Mouse (Mus musculus) CH12.LX (cell line): ENCODE data around the gene Copa. TPM values are rescaled to one million over a fixed set of nuclear protein-coding genes. Genes with fewer than 3 reads are reported as not detected.

Experiments used
- DNase-seq: peaks from one replicate; pipeline ENCODE4 v3.0.0-alpha.2; 2013; ENCODE audit errors: extremely low read depth
- H3K27ac ChIP-seq: 2 replicates; pipeline ENCODE4 v1.5.1; 2012; ENCODE audit warnings: low read depth, mild to moderate bottlenecking, control low read depth, moderate library complexity; ENCODE audit not compliant: insufficient read depth
- H3K27me3 ChIP-seq: replicated peaks from 2 replicates; pipeline ENCODE3; 2012; ENCODE audit warnings: inconsistent platforms
- H3K36me3 ChIP-seq, 2 experiments: replicated peaks in 1 of 2; 2 replicates each; pipeline versions ENCODE3 to v1.6.1; 2012; ENCODE audit warnings: inconsistent platforms in 1 of 2, low read length in 1 of 2, mild to moderate bottlenecking in 1 of 2, mixed read lengths in 1 of 2, moderate library complexity in 1 of 2; ENCODE audit not compliant: control insufficient read depth in 1 of 2, insufficient read depth in 1 of 2
- H3K4me1 ChIP-seq, 2 experiments: 2 replicates each; pipeline ENCODE4 v1.6.1; 2012; ENCODE audit warnings: inconsistent platforms in 1 of 2, moderate library complexity in 1 of 2; ENCODE audit not compliant: insufficient read depth in 2 of 2, control insufficient read depth in 1 of 2
- H3K4me2 ChIP-seq: 2 replicates; pipeline ENCODE4 v1.6.1; 2012; ENCODE audit warnings: low read depth, mild to moderate bottlenecking, control low read depth; ENCODE audit not compliant: poor library complexity, insufficient read depth, severe bottlenecking
- H3K4me3 ChIP-seq, 3 experiments: fragments of 150-350 bp in 1 of 3; sonication (generic) in 1 of 3; replicated peaks in 1 of 3; 2 replicates each; pipeline versions ENCODE3 to v1.5.1; 2011 to 2012; ENCODE audit warnings: low read depth in 2 of 3, low read length in 2 of 3, mild to moderate bottlenecking in 2 of 3, moderate library complexity in 2 of 3, control low read depth in 1 of 3, improper control_type of control experiment in 1 of 3, inconsistent platforms in 1 of 3, mixed read lengths in 1 of 3; ENCODE audit not compliant: poor library complexity in 1 of 3
- H3K79me2 ChIP-seq: replicated peaks from 2 replicates; pipeline ENCODE4 v1.6.1; 2012; ENCODE audit warnings: mild to moderate bottlenecking, moderate library complexity; ENCODE audit not compliant: control insufficient read depth, poor library complexity, insufficient read depth, severe bottlenecking; ENCODE audit errors: extremely low read depth
- H3K9ac ChIP-seq: 2 replicates; pipeline ENCODE4 v1.6.1; 2012; ENCODE audit warnings: low read depth, mild to moderate bottlenecking, control low read depth, moderate library complexity; ENCODE audit not compliant: insufficient read depth
- H3K9me3 ChIP-seq: replicated peaks from 2 replicates; pipeline ENCODE3; 2012; ENCODE audit warnings: low read length, inconsistent platforms, mixed read lengths
- CHD1 ChIP-seq: IDR thresholded peaks from 2 replicates; pipeline ENCODE4 v1.6.1; 2012; ENCODE audit warnings: low read depth, low read length, improper control_type of control experiment, inconsistent platforms
- CHD2 ChIP-seq: IDR thresholded peaks from 2 replicates; pipeline ENCODE4 v1.6.1; 2011; ENCODE audit warnings: low read length, improper control_type of control experiment
- CTCF ChIP-seq, 2 experiments: IDR thresholded peaks in 1 of 2; conservative IDR thresholded peaks in 1 of 2; 2 replicates each; pipeline ENCODE4 v1.5.1; 2011 to 2012; ENCODE audit warnings: low read depth in 2 of 2, low read length in 2 of 2, improper control_type of control experiment in 1 of 2, inconsistent platforms in 1 of 2, mild to moderate bottlenecking in 1 of 2, moderate library complexity in 1 of 2
- ELF1 ChIP-seq: IDR thresholded peaks from 2 replicates; pipeline ENCODE4 v1.6.1; 2014; ENCODE audit warnings: low read depth, mild to moderate bottlenecking, inconsistent platforms, low read length, improper control_type of control experiment
- IRF4 ChIP-seq: IDR thresholded peaks from 2 replicates; pipeline ENCODE4 v1.6.1; 2014; ENCODE audit warnings: low read depth, mild to moderate bottlenecking, inconsistent platforms, low read length, improper control_type of control experiment
- JUND ChIP-seq: conservative IDR thresholded peaks from 2 replicates; pipeline ENCODE4 v1.6.1; 2011; ENCODE audit warnings: low read depth, low read length, improper control_type of control experiment
- KAT2A ChIP-seq: IDR thresholded peaks from 2 replicates; pipeline ENCODE4 v1.6.1; 2012; ENCODE audit warnings: low read length, improper control_type of control experiment, inconsistent platforms; ENCODE audit not compliant: insufficient replicate concordance
- MAFK ChIP-seq: IDR thresholded peaks from 2 replicates; pipeline ENCODE4 v1.6.1; 2011; ENCODE audit warnings: low read length, improper control_type of control experiment; ENCODE audit not compliant: insufficient replicate concordance
- MAX ChIP-seq: IDR thresholded peaks from 2 replicates; pipeline ENCODE4 v1.6.1; 2011; ENCODE audit warnings: low read length, improper control_type of control experiment
- MAZ ChIP-seq: IDR thresholded peaks from 2 replicates; pipeline ENCODE4 v1.6.1; 2012; ENCODE audit warnings: low read depth, mild to moderate bottlenecking, inconsistent platforms, low read length, improper control_type of control experiment, moderate library complexity
- MEF2A ChIP-seq: IDR thresholded peaks from 2 replicates; pipeline ENCODE4 v1.6.1; 2014; ENCODE audit warnings: low read depth, mild to moderate bottlenecking, inconsistent platforms, low read length, improper control_type of control experiment, borderline replicate concordance
- NELFE ChIP-seq: IDR thresholded peaks from 2 replicates; pipeline ENCODE4 v1.6.1; 2011; ENCODE audit warnings: low read depth, low read length, improper control_type of control experiment
- PAX5 ChIP-seq: IDR thresholded peaks from 2 replicates; pipeline ENCODE4 v1.6.1; 2012; ENCODE audit warnings: low read length, inconsistent platforms, mixed read lengths
- POLR2AphosphoS2 ChIP-seq: IDR thresholded peaks from 2 replicates; pipeline ENCODE4 v1.6.1; 2011; ENCODE audit warnings: low read depth, low read length, improper control_type of control experiment
- RAD21 ChIP-seq: IDR thresholded peaks from 2 replicates; pipeline ENCODE4 v1.6.1; 2011; ENCODE audit warnings: low read depth, mild to moderate bottlenecking, low read length, improper control_type of control experiment, moderate library complexity
- RCOR1 ChIP-seq: conservative IDR thresholded peaks from 2 replicates; pipeline ENCODE4 v1.6.1; 2012; ENCODE audit warnings: low read depth, mild to moderate bottlenecking, inconsistent platforms, low read length, improper control_type of control experiment
- SIN3A ChIP-seq: IDR thresholded peaks from 2 replicates; pipeline ENCODE4 v1.6.1; 2012; ENCODE audit warnings: low read length, improper control_type of control experiment, inconsistent platforms
- TCF12 ChIP-seq: IDR thresholded peaks from 2 replicates; pipeline ENCODE4 v1.6.1; 2014; ENCODE audit warnings: low read depth, mild to moderate bottlenecking, inconsistent platforms, low read length, improper control_type of control experiment
- UBTF ChIP-seq: IDR thresholded peaks from 2 replicates; pipeline ENCODE4 v1.6.1; 2012; ENCODE audit warnings: low read depth, mild to moderate bottlenecking, inconsistent platforms, low read length, improper control_type of control experiment, moderate library complexity
- USF2 ChIP-seq: conservative IDR thresholded peaks from 2 replicates; pipeline ENCODE4 v1.6.1; 2011; ENCODE audit warnings: low read depth, low read length, improper control_type of control experiment
- ZC3H11A ChIP-seq: IDR thresholded peaks from 2 replicates; pipeline ENCODE4 v1.6.1; 2012; ENCODE audit warnings: low read depth, mild to moderate bottlenecking, inconsistent platforms, low read length, improper control_type of control experiment
- ZMIZ1 ChIP-seq: IDR thresholded peaks from 2 replicates; pipeline ENCODE4 v1.6.1; 2012; ENCODE audit warnings: low read depth, mild to moderate bottlenecking, inconsistent platforms, low read length, improper control_type of control experiment
- dilution Hi-C: fragments of 300-500 bp; cut with MboI; formaldehyde crosslinking; loops from 2 replicates; pipeline ENCODE4 v1.14.3; 2020; ENCODE audit warnings: low sequenced_read_pairs; ENCODE audit not compliant: extremely low pct_unique_long_range_greater_than_20kb, extremely low pct_ligation_motif_present
- in situ Hi-C: fragments of 300-500 bp; cut with MboI; formaldehyde crosslinking; loops from 3 replicates; pipeline ENCODE4 v1.14.3; 2019; ENCODE audit warnings: low sequenced_read_pairs, low pct_ligation_motif_present, low pct_unique_long_range_greater_than_20kb, mixed read lengths
- polyA plus RNA-seq: library from polyadenylated mRNA; unstranded; fragments of >175 nt; gene quantifications from 2 replicates; pipeline ENCODE4 v1.2.1, GENCODE M21; 2012; ENCODE audit warnings: low read depth; ENCODE audit not compliant: insufficient read length
- total RNA-seq, 2 experiments: library from RNA; depleted of rRNA; stranded (reverse); fragments of 300-350 nt in 1 of 2; fragments of >200 nt in 1 of 2; gene quantifications; 2 replicates each; pipeline ENCODE4 v1.2.3; 2012 to 2014

The Copa gene
- total and polyA plus RNA-seq, 3 experiments: 157 to 165 (median 158) TPM

DNA sequence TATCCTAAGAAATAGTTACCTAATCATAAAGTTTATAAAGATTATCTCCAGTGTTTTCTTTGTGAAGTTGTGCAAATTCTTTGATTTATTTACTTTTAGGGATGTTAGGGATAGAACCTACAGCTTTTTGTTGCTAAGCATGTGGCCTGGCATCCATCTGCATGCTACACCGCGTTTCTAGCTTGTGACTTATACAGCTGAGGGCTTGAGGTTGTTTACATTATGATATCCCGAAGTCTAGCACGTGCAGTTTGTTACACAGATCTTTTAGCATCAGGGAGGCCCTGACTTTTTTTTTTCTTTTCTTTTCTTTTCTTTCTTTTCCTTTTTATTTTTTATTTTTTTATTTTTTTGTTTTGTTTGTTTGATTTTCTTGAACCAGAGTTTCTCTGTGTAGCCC is 77.6 kb downstream of the Copa start:
- H3K4me2 ChIP-seq: no peak overlapping the region
- no peak overlapping the region for H3K27ac ChIP-seq
- TF ChIP-seq CHD1 (no peak), NELFE (no peak), MAFK (no peak), TCF12 (no peak), ELF1 (no peak), RAD21 (no peak), CHD2 (no peak), MAZ (no peak)
- peaks cover 0 to 45% of the 10 kb centered on the region in 2 experiments; a peak in 2 of 4 replicates for H3K4me1 ChIP-seq
- no peak overlapping the region for H3K4me3 ChIP-seq
- H3K9me3 ChIP-seq: no peaks in the 10 kb centered on the region
- H3K36me3 ChIP-seq: peaks cover 10 to 60% of the 10 kb centered on the region in 2 experiments
- peaks cover 37% of the 10 kb centered on the region for H3K79me2 ChIP-seq
- H3K9ac ChIP-seq: no peak overlapping the region
- no peaks in the 10 kb centered on the region for H3K27me3 ChIP-seq
- in situ Hi-C loops (loop anchor here (5.0 kb wide), 1 partner anchor 92 kb away; no protein-coding TSS in a partner anchor), dilution Hi-C loops (no loop called here)
- DNase-seq: no peak

DNA sequence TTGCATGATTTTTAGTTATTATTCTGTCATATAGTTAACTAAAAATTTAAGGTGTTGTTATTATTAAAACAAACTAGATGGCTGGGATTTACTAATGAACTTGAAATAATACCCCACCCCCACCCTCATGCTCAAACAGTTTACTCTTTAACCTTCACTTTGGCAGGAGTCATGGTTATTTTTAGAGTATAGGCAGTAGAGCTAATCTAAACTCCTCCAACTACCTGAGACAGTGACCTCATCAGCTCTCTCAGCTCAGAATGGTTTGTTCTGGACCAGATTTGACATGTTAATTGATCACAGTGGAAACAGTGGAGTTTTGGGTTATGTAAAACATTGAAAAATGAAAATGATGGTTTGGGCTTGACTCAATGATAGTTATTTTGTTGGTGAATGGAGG is 78.2 kb downstream of the Copa start:
- Histone ChIP-seq H3K9me3 (no peaks in the 10 kb centered on the region), H3K9ac (no peak overlapping the region), H3K27ac (no peak overlapping the region), H3K4me1 (peaks cover 0 to 45% of the 10 kb centered on the region in 2 experiments; a peak in 2 of 4 replicates), H3K27me3 (no peaks in the 10 kb centered on the region), H3K79me2 (peaks cover 39% of the 10 kb centered on the region), H3K4me3 (no peak overlapping the region), H3K4me2 (no peak overlapping the region), H3K36me3 (peaks cover 13 to 62% of the 10 kb centered on the region in 2 experiments)
- DNase-seq: no peak
- in situ Hi-C loops: loop anchor here (5.0 kb wide), 1 partner anchor 92 kb away; no protein-coding TSS in a partner anchor
- dilution Hi-C loops: no loop called here
- TF ChIP-seq MAX: no peak
- TF ChIP-seq RCOR1: no peak
- TF ChIP-seq ELF1: no peak
- TF ChIP-seq MEF2A: no peak; the same call in 1 of the 2 replicates
- TF ChIP-seq ZMIZ1: no peak
- TF ChIP-seq POLR2AphosphoS2: no peak
- no peak for TF ChIP-seq SIN3A
- TF ChIP-seq UBTF: no peak
- no peak for TF ChIP-seq ZC3H11A
- no peak for TF ChIP-seq KAT2A
- TF ChIP-seq PAX5: no peak
- no peak for TF ChIP-seq JUND
- TF ChIP-seq NELFE: no peak
- TF ChIP-seq IRF4: no peak
- no peak for TF ChIP-seq USF2
- no peak for TF ChIP-seq CTCF (conservative IDR thresholded peaks at IDR 0.05 in 1 of 2, IDR thresholded peaks at IDR 0.05 in 1 of 2; ENCODE audit: low read depth in 2 of 2, low read length in 2 of 2)
